Mouse (Mus musculus) limb, embryonic 11.5 days (tissue): Measurements from ENCODE around the gene Pard3. TPM values are rescaled to one million over a fixed set of nuclear protein-coding genes. Genes with fewer than 3 reads are reported as not detected.
"Not testable (repeated sequence)": the region's sequence is repeated elsewhere in the genome, so short reads cannot be mapped to it uniquely, and the experiment has no call there.

Source experiments
- ATAC-seq: fragments of 200-750 bp; cut with Nextera tagmentation; 2 replicates; pipeline ENCODE4 v1.8.0; 2017; ENCODE audit warnings: low read depth; ENCODE audit not compliant: insufficient number of reproducible peaks, low FRiP score, low TSS enrichment
- DNase-seq: peaks from one replicate; pipeline ENCODE4 v3.0.0-alpha.2; 2015; ENCODE audit warnings: low spot score
- H3K27ac ChIP-seq: fragments of 300-500 bp; sonication (generic); replicated peaks from 2 replicates; pipeline ENCODE4 v1.5.1; 2014; ENCODE audit warnings: low read depth, mild to moderate bottlenecking, low read length
- H3K27me3 ChIP-seq: fragments of 300-500 bp; sonication (generic); 2 replicates; pipeline ENCODE4 v1.6.1; 2014; ENCODE audit warnings: mild to moderate bottlenecking, low read length, mixed read lengths; ENCODE audit not compliant: control insufficient read depth, insufficient read depth
- H3K36me3 ChIP-seq: fragments of 300-500 bp; sonication (generic); 2 replicates; pipeline ENCODE4 v1.6.1; 2014; ENCODE audit warnings: mild to moderate bottlenecking, low read length, moderate library complexity, mixed read lengths; ENCODE audit not compliant: control insufficient read depth, insufficient read depth
- H3K4me1 ChIP-seq: fragments of 300-500 bp; sonication (generic); 2 replicates; pipeline ENCODE4 v1.6.1; 2014; ENCODE audit warnings: low read length, mixed read lengths; ENCODE audit not compliant: control insufficient read depth, insufficient read depth
- H3K4me2 ChIP-seq: fragments of 300-500 bp; sonication (generic); 2 replicates; pipeline ENCODE4 v1.6.1; 2014; ENCODE audit warnings: low read depth, mild to moderate bottlenecking, moderate library complexity; ENCODE audit not compliant: severe bottlenecking
- H3K4me3 ChIP-seq: fragments of 300-500 bp; sonication (generic); 2 replicates; pipeline ENCODE4 v1.5.1; 2014; ENCODE audit warnings: low read depth, low read length
- H3K9ac ChIP-seq: fragments of 300-500 bp; sonication (generic); 2 replicates; pipeline ENCODE4 v1.6.1; 2014; ENCODE audit warnings: mild to moderate bottlenecking, low read length
- H3K9me3 ChIP-seq: fragments of 300-500 bp; sonication (generic); 2 replicates; pipeline ENCODE4 v1.6.1; 2016; ENCODE audit warnings: low read length; ENCODE audit not compliant: control insufficient read depth
- WGBS: fragments of 180-500 bp; shearing (Covaris S2); extraction: QIAGEN DNeasy Blood & Tissue Kit; methylation state at CpG from one replicate; pipeline ENCODE4 v1.1.7; 2014; 5-methylcytosine and 5-hydroxymethylcytosine counted together
- polyA plus RNA-seq: library from polyadenylated mRNA; unstranded; fragments of >200 nt; fragmentation: Nextera tagmentation; extraction: Ambion mirVana; gene quantifications from 2 replicates; pipeline ENCODE4 v1.2.1, GENCODE M21; 2014

Pard3 gene
- polyA plus RNA-seq, 1 experiment from 2014 or later = 38.8 TPM

GRCm38 (mm10) chr8:127164326-127165280 is 100.9 kb downstream of the Pard3 start:
- no peak overlapping the region for H3K4me2 ChIP-seq
- H3K27ac ChIP-seq = no peak overlapping the region
- H3K9me3 ChIP-seq = no peaks in the 10 kb centered on the region
- H3K27me3 ChIP-seq = no peaks in the 10 kb centered on the region
- ATAC-seq (no peak), DNase-seq (no peak)
- H3K4me3 ChIP-seq = no peak overlapping the region
- WGBS = 94% methylated on average over 12 of the region's 12 CpGs
- H3K4me1 ChIP-seq = no peaks in the 10 kb centered on the region; the same call in 1 of the 2 replicates
- H3K36me3 ChIP-seq = no peaks in the 10 kb centered on the region
- H3K9ac ChIP-seq = no peak overlapping the region

GRCm38 (mm10) chr8:127168496-127168895 is 104.8 kb downstream of the Pard3 start:
- ATAC-seq (no peak), DNase-seq (no peak)
- H3K36me3 ChIP-seq = no peaks in the 10 kb centered on the region
- H3K9ac ChIP-seq = no peak overlapping the region
- H3K27ac ChIP-seq = no peak overlapping the region
- no peaks in the 10 kb centered on the region for H3K4me1 ChIP-seq
- no peak overlapping the region for H3K4me3 ChIP-seq
- H3K27me3 ChIP-seq = no peaks in the 10 kb centered on the region
- WGBS = 16% methylated on average over 2 of the region's 2 CpGs
- H3K4me2 ChIP-seq = no peak overlapping the region
- H3K9me3 ChIP-seq = no peaks in the 10 kb centered on the region

GRCm38 (mm10) chr8:127169361-127169760 is 105.7 kb downstream of the Pard3 start:
- H3K4me2 ChIP-seq = no peak overlapping the region
- no peaks in the 10 kb centered on the region for H3K9me3 ChIP-seq
- ATAC-seq = no peak
- no peaks in the 10 kb centered on the region for H3K36me3 ChIP-seq
- DNase-seq = no peak
- H3K27me3 ChIP-seq = no peaks in the 10 kb centered on the region
- H3K9ac ChIP-seq = no peak overlapping the region
- no peaks in the 10 kb centered on the region for H3K4me1 ChIP-seq
- no peak overlapping the region for H3K4me3 ChIP-seq
- H3K27ac ChIP-seq = no peak overlapping the region
- WGBS = 96% methylated on average over 5 of the region's 5 CpGs

- not testable (repeated sequence) for H3K4me3 ChIP-seq, H3K27me3 ChIP-seq, H3K4me1 ChIP-seq, DNase-seq, H3K9me3 ChIP-seq, ATAC-seq, H3K4me2 ChIP-seq, H3K36me3 ChIP-seq, H3K27ac ChIP-seq, H3K9ac ChIP-seq
- WGBS = 64% methylated on average over 2 of the region's 2 CpGs
These were observed 106.7 kb downstream of the Pard3 start for GRCm38 (mm10) chr8:127170372-127170771.

GRCm38 (mm10) chr8:127170930-127171329 is 107.2 kb downstream of the Pard3 start:
- Histone ChIP-seq H3K4me1 (no peaks in the 10 kb centered on the region), H3K36me3 (no peaks in the 10 kb centered on the region), H3K27ac (no peak overlapping the region), H3K27me3 (no peaks in the 10 kb centered on the region), H3K9me3 (no peaks in the 10 kb centered on the region), H3K9ac (no peak overlapping the region), H3K4me2 (no peak overlapping the region), H3K4me3 (no peak overlapping the region)
- ATAC-seq = no peak
- 87% methylated on average over 3 of the region's 3 CpGs for WGBS
- DNase-seq = no peak

- H3K27ac ChIP-seq = no peak overlapping the region
- WGBS = 94% methylated on average over 5 of the region's 5 CpGs
- no peak overlapping the region for H3K9ac ChIP-seq
- H3K9me3 ChIP-seq = no peaks in the 10 kb centered on the region
- H3K36me3 ChIP-seq = no peaks in the 10 kb centered on the region
- DNase-seq (no peak), ATAC-seq (no peak)
- H3K4me1 ChIP-seq = no peaks in the 10 kb centered on the region
- no peak overlapping the region for H3K4me2 ChIP-seq
- H3K4me3 ChIP-seq = no peak overlapping the region
- no peaks in the 10 kb centered on the region for H3K27me3 ChIP-seq
These were observed 109.8 kb downstream of the Pard3 start for GRCm38 (mm10) chr8:127173483-127173882.

GRCm38 (mm10) chr8:127174411-127174810 is 110.7 kb downstream of the Pard3 start:
- no peak overlapping the region for H3K4me3 ChIP-seq
- no peaks in the 10 kb centered on the region for H3K9me3 ChIP-seq
- no peak overlapping the region for H3K9ac ChIP-seq
- no peaks in the 10 kb centered on the region for H3K36me3 ChIP-seq
- H3K4me1 ChIP-seq = no peaks in the 10 kb centered on the region
- no peak for DNase-seq
- H3K27ac ChIP-seq = no peak overlapping the region
- no peak for ATAC-seq
- no peak overlapping the region for H3K4me2 ChIP-seq
- 91% methylated on average over 6 of the region's 6 CpGs for WGBS
- no peaks in the 10 kb centered on the region for H3K27me3 ChIP-seq

- H3K9me3 ChIP-seq = no peaks in the 10 kb centered on the region
- H3K36me3 ChIP-seq = no peaks in the 10 kb centered on the region
- H3K4me1 ChIP-seq = no peaks in the 10 kb centered on the region
- DNase-seq (no peak), ATAC-seq (no peak)
- no peak overlapping the region for H3K27ac ChIP-seq
- 62% methylated on average over 6 of the region's 6 CpGs for WGBS
- H3K9ac ChIP-seq = no peak overlapping the region
- H3K4me3 ChIP-seq = no peak overlapping the region
- no peaks in the 10 kb centered on the region for H3K27me3 ChIP-seq
- H3K4me2 ChIP-seq = no peak overlapping the region
These were observed 111.6 kb downstream of the Pard3 start for GRCm38 (mm10) chr8:127175160-127175836.
